Mouse (Mus musculus) lung, embryonic 14.5 days (tissue): Measurements from ENCODE around the gene Tril. TPM values are rescaled to one million over a fixed set of nuclear protein-coding genes. Genes with fewer than 3 reads are reported as not detected.

Source experiments
- ATAC-seq: fragments of 200-750 bp; cut with Nextera tagmentation; 2 replicates; pipeline ENCODE4 v1.8.0; 2017; ENCODE audit warnings: mild to moderate bottlenecking, moderate TSS enrichment, moderate library complexity; ENCODE audit not compliant: insufficient read depth
- DNase-seq: peaks from one replicate; pipeline ENCODE4 v3.0.0-alpha.2; 2015
- H3K27ac ChIP-seq: fragments of 300-500 bp; sonication (generic); 2 replicates; pipeline ENCODE4 v1.5.1; 2014; ENCODE audit warnings: low read depth, mild to moderate bottlenecking, moderate library complexity
- H3K27me3 ChIP-seq: fragments of 300-500 bp; sonication (generic); 2 replicates; pipeline ENCODE4 v1.6.1; 2014; ENCODE audit warnings: low read length, control low read depth; ENCODE audit not compliant: insufficient read depth
- H3K36me3 ChIP-seq: fragments of 300-500 bp; sonication (generic); 2 replicates; pipeline ENCODE4 v1.6.1; 2014; ENCODE audit warnings: control low read depth; ENCODE audit not compliant: insufficient read depth
- H3K4me1 ChIP-seq: fragments of 300-500 bp; sonication (generic); 2 replicates; pipeline ENCODE4 v1.6.1; 2014; ENCODE audit warnings: antibody characterized with exemption, control low read depth; ENCODE audit not compliant: insufficient read depth
- H3K4me2 ChIP-seq: fragments of 300-500 bp; sonication (generic); 2 replicates; pipeline ENCODE4 v1.6.1; 2014; ENCODE audit warnings: mild to moderate bottlenecking
- H3K4me3 ChIP-seq: fragments of 300-500 bp; sonication (generic); 2 replicates; pipeline ENCODE4 v1.5.1; 2014; ENCODE audit warnings: low read depth, low read length
- H3K9ac ChIP-seq: fragments of 300-500 bp; sonication (generic); 2 replicates; pipeline ENCODE4 v1.6.1; 2014
- H3K9me3 ChIP-seq: fragments of 300-500 bp; sonication (generic); 2 replicates; pipeline ENCODE4 v1.6.1; 2016; ENCODE audit warnings: low read depth, low read length, control low read depth
- CTCF ChIP-seq: IDR thresholded peaks from 2 replicates; pipeline ENCODE4 v1.5.1; 2016; ENCODE audit warnings: antibody characterized with exemption, low read depth
- WGBS: fragments of 180-500 bp; shearing (Covaris S2); extraction: QIAGEN DNeasy Blood & Tissue Kit; methylation state at CpG from one replicate; pipeline ENCODE4 v1.1.7; 2014; 5-methylcytosine and 5-hydroxymethylcytosine counted together
- polyA plus RNA-seq: library from polyadenylated mRNA; unstranded; fragments of >200 nt; fragmentation: Nextera tagmentation; extraction: Ambion mirVana; gene quantifications from 2 replicates; pipeline ENCODE4 v1.2.1, GENCODE M21; 2014

The Tril gene
- polyA plus RNA-seq, 1 experiment from 2014 or later: 66.6 TPM

- H3K4me1 ChIP-seq: peaks cover 6% of the 10 kb centered on the region; the same call in 1 of the 2 replicates
- ATAC-seq: peak; percentile 39; the same call in 1 of the 2 replicates
- peak overlapping the region; percentile 76 for H3K9ac ChIP-seq
- peaks cover 41% of the 10 kb centered on the region for H3K27me3 ChIP-seq
- H3K9me3 ChIP-seq: no peaks in the 10 kb centered on the region
- peaks cover 17% of the 10 kb centered on the region for H3K36me3 ChIP-seq
- DNase-seq: peak; percentile 87
- WGBS: under 1% methylated on average over 42 of the region's 42 CpGs
- TF ChIP-seq CTCF: peak; percentile 64
- peak overlapping the region; percentile 98; the same call in 1 of the 2 replicates for H3K27ac ChIP-seq
- peak overlapping the region; percentile 66 for H3K4me3 ChIP-seq
- peak overlapping the region; percentile 79 for H3K4me2 ChIP-seq
Measured at GRCm38 (mm10) chr6:53818264-53818731, 2.3 kb downstream of the Tril start.

GRCm38 (mm10) chr6:53817763-53818174 is 2.9 kb downstream of the Tril start:
- no peak for TF ChIP-seq CTCF
- peaks cover 6% of the 10 kb centered on the region; the same call in 1 of the 2 replicates for H3K4me1 ChIP-seq
- no peak for ATAC-seq

GRCm38 (mm10) chr6:53816661-53817060 is 4.0 kb downstream of the Tril start:
- DNase-seq (no peak), ATAC-seq (no peak)
- H3K4me1 ChIP-seq: peaks cover 6% of the 10 kb centered on the region; the same call in 1 of the 2 replicates
- TF ChIP-seq CTCF: no peak
- H3K27ac ChIP-seq: no peak overlapping the region
- H3K9ac ChIP-seq: no peak overlapping the region
- H3K4me3 ChIP-seq: peak overlapping the region; percentile 66
- no peaks in the 10 kb centered on the region for H3K9me3 ChIP-seq
- peaks cover 38% of the 10 kb centered on the region for H3K27me3 ChIP-seq
- peak overlapping the region; percentile 79 for H3K4me2 ChIP-seq
- 54% methylated on average over 8 of the region's 8 CpGs for WGBS
- peaks cover 17% of the 10 kb centered on the region for H3K36me3 ChIP-seq

More at GRCm38 (mm10) chr6:53817763-53818174, 2.9 kb downstream of the Tril start:
- no peaks in the 10 kb centered on the region for H3K9me3 ChIP-seq
- H3K27me3 ChIP-seq: peaks cover 41% of the 10 kb centered on the region
- DNase-seq: peak; percentile 48
- H3K9ac ChIP-seq: peak overlapping the region; percentile 76
- H3K4me3 ChIP-seq: peak overlapping the region; percentile 66
- H3K36me3 ChIP-seq: peaks cover 17% of the 10 kb centered on the region
- 0 out of 2 replicates have a peak overlapping the region, but pooled peaks have one; percentile 42 for H3K27ac ChIP-seq
- 10% methylated on average over 33 of the region's 33 CpGs for WGBS
- peak overlapping the region; percentile 79 for H3K4me2 ChIP-seq

GRCm38 (mm10) chr6:53815691-53816090 is 4.9 kb downstream of the Tril start:
- WGBS: 35% methylated on average over 7 of the region's 7 CpGs
- 0 out of 2 replicates have a peak overlapping the region, but pooled peaks have one; percentile 6 for H3K4me3 ChIP-seq
- no peak; the same call in 1 of the 2 replicates for ATAC-seq
- no peak for TF ChIP-seq CTCF
- H3K9me3 ChIP-seq: no peaks in the 10 kb centered on the region
- peaks cover 6% of the 10 kb centered on the region; the same call in 1 of the 2 replicates for H3K4me1 ChIP-seq
- no peak overlapping the region for H3K9ac ChIP-seq
- H3K36me3 ChIP-seq: peaks cover 17% of the 10 kb centered on the region
- peak overlapping the region; percentile 45 for H3K4me2 ChIP-seq
- peak; percentile 81 for DNase-seq
- H3K27ac ChIP-seq: peak overlapping the region; percentile 44; the same call in 1 of the 2 replicates
- H3K27me3 ChIP-seq: peaks cover 30% of the 10 kb centered on the region

GRCm38 (mm10) chr6:53814214-53814613 is 6.4 kb downstream of the Tril start:
- no peak overlapping the region for H3K4me2 ChIP-seq
- no peak overlapping the region for H3K4me3 ChIP-seq
- H3K27me3 ChIP-seq: peaks cover 21% of the 10 kb centered on the region
- peaks cover 6% of the 10 kb centered on the region; the same call in 1 of the 2 replicates for H3K4me1 ChIP-seq
- DNase-seq: no peak
- no peak for TF ChIP-seq CTCF
- peaks cover 17% of the 10 kb centered on the region for H3K36me3 ChIP-seq
- no peaks in the 10 kb centered on the region for H3K9me3 ChIP-seq
- no peak overlapping the region for H3K9ac ChIP-seq
- H3K27ac ChIP-seq: no peak overlapping the region
- no peak for ATAC-seq

GRCm38 (mm10) chr6:53812242-53812641 is 8.4 kb downstream of the Tril start:
- no peak for DNase-seq

GRCm38 (mm10) chr6:53808801-53809200 is 11.8 kb downstream of the Tril start:
- no peak overlapping the region for H3K27ac ChIP-seq
- no peak overlapping the region for H3K4me3 ChIP-seq
- H3K9ac ChIP-seq: no peak overlapping the region
- DNase-seq (no peak), ATAC-seq (no peak)
- H3K9me3 ChIP-seq: no peaks in the 10 kb centered on the region
- H3K36me3 ChIP-seq: no peaks in the 10 kb centered on the region
- WGBS: 69% methylated on average over 9 of the region's 9 CpGs
- no peak overlapping the region for H3K4me2 ChIP-seq
- TF ChIP-seq CTCF: no peak
- no peaks in the 10 kb centered on the region for H3K27me3 ChIP-seq
- no peaks in the 10 kb centered on the region for H3K4me1 ChIP-seq

More at GRCm38 (mm10) chr6:53812242-53812641, 8.4 kb downstream of the Tril start:
- peaks cover 5% of the 10 kb centered on the region; the same call in 1 of the 2 replicates for H3K27me3 ChIP-seq
- no peak for ATAC-seq
- no peak overlapping the region for H3K4me2 ChIP-seq
- H3K4me3 ChIP-seq: no peak overlapping the region
- no peak overlapping the region for H3K9ac ChIP-seq
- no peak overlapping the region for H3K27ac ChIP-seq
- TF ChIP-seq CTCF: peak; percentile 54
- H3K9me3 ChIP-seq: no peaks in the 10 kb centered on the region
- 63% methylated on average over 3 of the region's 3 CpGs for WGBS
- H3K36me3 ChIP-seq: peaks cover 10% of the 10 kb centered on the region
- H3K4me1 ChIP-seq: 0 out of 2 replicates have a peak, but pooled peaks cover 3% of the 10 kb centered on the region
